Mouse (Mus musculus): ENCODE data around the gene Wdr38. TPM values are rescaled to one million over a fixed set of nuclear protein-coding genes. Genes with fewer than 3 reads are reported as not detected.
"Not testable (repeated sequence)": the region's sequence is repeated elsewhere in the genome, so short reads cannot be mapped to it uniquely, and the experiment has no call there.

Wdr38 gene
- total RNA-seq, 2 experiments from 2014 or later, result 0.14 TPM; not detected in 1

GRCm38 (mm10) chr2:38988929-38989328 is 8.3 kb upstream of the Wdr38 start:
- DNase-seq, result no peak
- intact Hi-C loops (cut with DNase I), result no loop called here

- no peak for DNase-seq
- intact Hi-C loops (cut with DNase I), result no loop called here
These were observed 5.3 kb upstream of the Wdr38 start for GRCm38 (mm10) chr2:38992004-38992403.

GRCm38 (mm10) chr2:38992452-38992851 is 4.8 kb upstream of the Wdr38 start:
- intact Hi-C loops (cut with DNase I), result no loop called here
- no peak for DNase-seq

- intact Hi-C loops (cut with DNase I), result loop anchor here (5.0 kb wide), 1 partner anchor 202 kb away; no protein-coding TSS in a partner anchor
- DNase-seq, result no peak
These were observed 2.1 kb downstream of the Wdr38 start for GRCm38 (mm10) chr2:38999381-38999780.

GRCm38 (mm10) chr2:38999910-39000586 is 2.8 kb downstream of the Wdr38 start:
- intact Hi-C loops (cut with DNase I), result loop anchor here (5.0 to 10.0 kb wide), 3 partner anchors 203 to 715 kb away; partner anchors contain the start of genes Dennd1a and Psmb7
- DNase-seq, result no peak

GRCm38 (mm10) chr2:39000587-39000919 is 3.3 kb downstream of the Wdr38 start:
- intact Hi-C loops (cut with DNase I), result loop anchor here (10.0 kb wide), 2 partner anchors 356 to 716 kb away; partner anchors contain the start of genes Dennd1a and Psmb7
- no peak for DNase-seq

GRCm38 (mm10) chr2:39001866-39002265 is 4.6 kb downstream of the Wdr38 start:
- intact Hi-C loops (cut with DNase I), result loop anchor here (10.0 kb wide), 2 partner anchors 357 to 717 kb away; partner anchors contain the start of genes Dennd1a and Psmb7

GRCm38 (mm10) chr2:39003106-39003505 is 5.8 kb downstream of the Wdr38 start:
- intact Hi-C loops (cut with DNase I), result loop anchor here (10.0 kb wide), 2 partner anchors 358 to 718 kb away; partner anchors contain the start of genes Dennd1a and Psmb7
- DNase-seq, result no peak

More at GRCm38 (mm10) chr2:39001866-39002265, 4.6 kb downstream of the Wdr38 start:
- DNase-seq, result no peak

- intact Hi-C loops (cut with DNase I), result loop anchor here (10.0 kb wide), 2 partner anchors 359 to 719 kb away; partner anchors contain the start of genes Dennd1a and Psmb7
- DNase-seq, result no peak
These were observed 6.2 kb downstream of the Wdr38 start for GRCm38 (mm10) chr2:39003512-39003911.

- intact Hi-C loops (cut with DNase I), result loop anchor here (10.0 kb wide), 2 partner anchors 360 to 720 kb away; partner anchors contain the start of genes Dennd1a and Psmb7
- no peak for DNase-seq
These were observed 7.1 kb downstream of the Wdr38 start for GRCm38 (mm10) chr2:39004372-39004771.

GRCm38 (mm10) chr2:39004880-39005435 is 7.7 kb downstream of the Wdr38 start, which contains the start of gene Arpc5l:
TSS of gene Arpc5l (plus strand) at chr2:39005348.
- intact Hi-C loops (cut with DNase I), result loop anchor here (10.0 kb wide), 2 partner anchors 360 to 720 kb away; partner anchors contain the start of genes Dennd1a and Psmb7
- DNase-seq, result peak; percentile 90 to 92

GRCm38 (mm10) chr2:39005574-39006079 is 8.4 kb downstream of the Wdr38 start, which contains the start of gene Rpl35:
TSS of gene Rpl35 (minus strand) at chr2:39005624.
- no peak for DNase-seq
- intact Hi-C loops (cut with DNase I), result loop anchor here (10.0 kb wide), 2 partner anchors 361 to 721 kb away; partner anchors contain the start of genes Dennd1a and Psmb7

- DNase-seq, result no peak
- intact Hi-C loops (cut with DNase I), result loop anchor here (10.0 kb wide), 2 partner anchors 361 to 721 kb away; partner anchors contain the start of genes Dennd1a and Psmb7
These were observed 9.0 kb downstream of the Wdr38 start for GRCm38 (mm10) chr2:39006149-39006730.

- intact Hi-C loops (cut with DNase I), result loop anchor here (2.0 to 10.0 kb wide), 3 partner anchors 57 to 723 kb away; partner anchors contain the start of genes Dennd1a, Golga1 and Psmb7
- peak; percentile 96 for DNase-seq
These were observed 10.6 kb downstream of the Wdr38 start for GRCm38 (mm10) chr2:39007865-39008264.

- intact Hi-C loops (cut with DNase I), result loop anchor here (2.0 to 10.0 kb wide), 3 partner anchors 56 to 724 kb away; partner anchors contain the start of genes Dennd1a, Golga1 and Psmb7
- DNase-seq, result no peak
These were observed 11.1 kb downstream of the Wdr38 start for GRCm38 (mm10) chr2:39008350-39008851.

- intact Hi-C loops (cut with DNase I), result loop anchor here (2.0 to 10.0 kb wide), 3 partner anchors 56 to 724 kb away; partner anchors contain the start of genes Dennd1a, Golga1 and Psmb7
- DNase-seq, result no peak
These were observed 11.7 kb downstream of the Wdr38 start for GRCm38 (mm10) chr2:39008954-39009365.

GRCm38 (mm10) chr2:39010144-39010543 is 12.9 kb downstream of the Wdr38 start:
- intact Hi-C loops (cut with DNase I), result loop anchor here (5.0 kb wide), 1 partner anchor 182 kb away; the partner anchor contains the start of gene Scai
- not testable (repeated sequence) for DNase-seq

- intact Hi-C loops (cut with DNase I), result loop anchor here (5.0 kb wide), 1 partner anchor 181 kb away; the partner anchor contains the start of gene Scai
- DNase-seq, result no peak
These were observed 14.0 kb downstream of the Wdr38 start for GRCm38 (mm10) chr2:39011264-39011663.

GRCm38 (mm10) chr2:39011971-39012370 is 14.7 kb downstream of the Wdr38 start:
- no peak for DNase-seq
- intact Hi-C loops (cut with DNase I), result loop anchor here (5.0 kb wide), 1 partner anchor 180 kb away; the partner anchor contains the start of gene Scai

Measured in heart, postnatal 36 days (tissue).